Comparison of ENCODE assay signal across 9 mouse cellular contexts in genomic region chrX:85721226-85721625, GRCm38 (mm10). TPM values are rescaled to one million over a fixed set of nuclear protein-coding genes. Genes with fewer than 3 reads are reported as not detected.
DNase-seq lines count a peak whose midpoint lies in the region; ATAC-seq and TF ChIP-seq lines count a peak whose summit lies in the region.
"Had no signal": no experiment of that assay in that cellular context is flagged by ENCODE, and none has a peak within 500 bp of the region (broad histone marks: within the 10 kb centered on the region; RNA-seq: fewer than 3 reads in every experiment).

No protein-coding gene starts in this region.

- no peaks in the 10 kb centered on the region for H3K9me3 ChIP-seq in liver, embryonic 13.5 days (replicated peaks)
- no peaks in the 10 kb centered on the region for H3K9me3 ChIP-seq in forebrain, embryonic 14.5 days (replicated peaks; ENCODE audit: control insufficient read depth, low read length)
- H3K9me3 ChIP-seq: neural tube, embryonic 12.5 days had no signal

- no peaks in the 10 kb centered on the region for H3K27me3 ChIP-seq in liver, embryonic 13.5 days
- no peaks in the 10 kb centered on the region for H3K27me3 ChIP-seq in thymus, adult 2 months (ENCODE audit: control insufficient read depth, insufficient read depth, low read length)
- no peaks in the 10 kb centered on the region for H3K27me3 ChIP-seq in forebrain, embryonic 14.5 days (replicated peaks; ENCODE audit: control insufficient read depth, insufficient read depth, low read length)
- H3K27me3 ChIP-seq: neural tube, embryonic 12.5 days had no signal

- H3K4me1 ChIP-seq in liver, embryonic 13.5 days (replicated peaks): no peaks in the 10 kb centered on the region
- no peaks in the 10 kb centered on the region for H3K4me1 ChIP-seq in thymus, adult 2 months (replicated peaks; ENCODE audit: control insufficient read depth, insufficient read depth, low read length)
- no peaks in the 10 kb centered on the region for H3K4me1 ChIP-seq in forebrain, embryonic 14.5 days (ENCODE audit: control insufficient read depth, insufficient read depth, low read length)
- H3K4me1 ChIP-seq: neural tube, embryonic 12.5 days had no signal

- H3K4me3 ChIP-seq in layer of hippocampus, adult 2 months: no peak overlapping the region
- no peak overlapping the region for H3K4me3 ChIP-seq in liver, embryonic 13.5 days (replicated peaks)
- no peak overlapping the region for H3K4me3 ChIP-seq in thymus, adult 2 months (ENCODE audit: control insufficient read depth, insufficient read depth, low read length)
- H3K4me3 ChIP-seq in forebrain, embryonic 14.5 days (ENCODE audit: low read depth, low read length): no peak overlapping the region
- H3K4me3 ChIP-seq: neural tube, embryonic 12.5 days had no signal

- TF ChIP-seq CTCF in layer of hippocampus, adult 2 months (conservative IDR thresholded peaks at IDR 0.05): peak; percentile 74
- TF ChIP-seq CTCF in thymus, adult 2 months (IDR thresholded peaks at IDR 0.05; ENCODE audit: borderline replicate concordance, control insufficient read depth, extremely low read depth, insufficient read depth, low read length, poor library complexity): peak; percentile 20; the same call in 1 of the 2 replicates

- peak; percentile 17 for DNase-seq in adrenal gland, postnatal 10 days
- DNase-seq in adrenal gland, adult 8-10 months: no peak
- DNase-seq in layer of hippocampus, adult 2 months (ENCODE audit: low spot score in 2 of 2): no peak
- DNase-seq in layer of hippocampus, adult 9-10 months (ENCODE audit: low spot score): no peak
- peak; percentile 0 for DNase-seq in liver, embryonic 13.5 days
- peak; percentile 27 for DNase-seq in thymus, adult 2 months
- no peak for DNase-seq in forebrain, embryonic 14.5 days (ENCODE audit: low spot score)
- no peak for DNase-seq in right cerebral cortex, postnatal 25 days

- H3K4me2 ChIP-seq in liver, embryonic 13.5 days: no peak overlapping the region
- H3K4me2 ChIP-seq in forebrain, embryonic 14.5 days (ENCODE audit: low read length): no peak overlapping the region
- H3K4me2 ChIP-seq: neural tube, embryonic 12.5 days had no signal

- H3K27ac ChIP-seq in layer of hippocampus, adult 2 months: no peak overlapping the region
- no peak overlapping the region for H3K27ac ChIP-seq in liver, embryonic 13.5 days
- H3K27ac ChIP-seq in thymus, adult 2 months (ENCODE audit: control insufficient read depth, insufficient read depth, low read length): no peak overlapping the region
- H3K27ac ChIP-seq in forebrain, embryonic 14.5 days (ENCODE audit: low read depth, low read length): no peak overlapping the region
- H3K27ac ChIP-seq: neural tube, embryonic 12.5 days had no signal

- no peak for ATAC-seq in liver, embryonic 13.5 days (ENCODE audit: low read depth)
- ATAC-seq in forebrain, embryonic 14.5 days: no peak

- H3K9ac ChIP-seq in liver, embryonic 13.5 days: no peak overlapping the region
- no peak overlapping the region for H3K9ac ChIP-seq in forebrain, embryonic 14.5 days (ENCODE audit: low read length)
- H3K9ac ChIP-seq: neural tube, embryonic 12.5 days had no signal

- TF ChIP-seq POLR2A in thymus, adult 2 months (IDR thresholded peaks at IDR 0.05; ENCODE audit: control insufficient read depth, extremely low read depth, insufficient read depth, low read length, poor library complexity): no peak

- no peaks in the 10 kb centered on the region for H3K36me3 ChIP-seq in liver, embryonic 13.5 days
- no peaks in the 10 kb centered on the region for H3K36me3 ChIP-seq in thymus, adult 2 months (ENCODE audit: control insufficient read depth, insufficient read depth, low read length)
- no peaks in the 10 kb centered on the region for H3K36me3 ChIP-seq in forebrain, embryonic 14.5 days (ENCODE audit: control insufficient read depth, insufficient read depth, low read length)
- H3K36me3 ChIP-seq: neural tube, embryonic 12.5 days had no signal

RNA-seq across cellular contexts. Expression of gene Gk, which starts 55.4 kb away (rescaled TPM):
- 100 to 1,000 TPM in 1 of 2 experiments, 10 to 100 TPM in 1; 93.0 to 113 TPM for total RNA-seq in adrenal gland, postnatal 10 days (2021)
- 10 to 100 TPM in 3 of 4 experiments, 1 to 10 TPM in 1; 6.7 to 29.6 (median 18.4) TPM for total RNA-seq in adrenal gland, adult 8-10 months (2022)
- 10 to 100 TPM; 29.6 to 31.3 TPM for total RNA-seq in layer of hippocampus, adult 2 months (2021)
- polyA plus RNA-seq in liver, embryonic 13.5 days (2015; fragmentation: Nextera tagmentation; extraction: Ambion mirVana): 4.3 and 5.1 TPM in 2 replicates
- polyA plus RNA-seq in thymus, adult 2 months (2012; rRNA removed): 1.9 and 3.0 TPM in 2 replicates
- polyA plus RNA-seq in forebrain, embryonic 14.5 days (2014; fragmentation: Nextera tagmentation; extraction: Ambion mirVana): 7.7 and 7.8 TPM in 2 replicates

Comparison
In these comparisons a context has a peak if more than half of its experiments do, and no peak if none do; other contexts are left out.
1. DNase-seq: peak in adrenal gland, postnatal 10 days (single experiment), liver, embryonic 13.5 days (single experiment) and thymus, adult 2 months (single experiment); none in adrenal gland, adult 8-10 months (single experiment), layer of hippocampus, adult 2 months (0 of 2), layer of hippocampus, adult 9-10 months (single experiment), forebrain, embryonic 14.5 days (single experiment) and right cerebral cortex, postnatal 25 days (single experiment).